Mouse (Mus musculus) midbrain, postnatal 0 days (tissue): ENCODE measurements around the gene E030018B13Rik. TPM values are rescaled to one million over a fixed set of nuclear protein-coding genes. Genes with fewer than 3 reads are reported as not detected.

Source experiments
- ATAC-seq: fragments of 200-750 bp; cut with Nextera tagmentation; 2 replicates; pipeline ENCODE4 v1.8.0; 2017; ENCODE audit warnings: moderate number of reproducible peaks, mild to moderate bottlenecking, moderate TSS enrichment, moderate library complexity; ENCODE audit not compliant: low FRiP score
- DNase-seq: peaks from one replicate; pipeline ENCODE4 v3.0.0-alpha.2; 2015; ENCODE audit warnings: low spot score
- H3K27ac ChIP-seq: fragments of 300-500 bp; sonication (generic); 2 replicates; pipeline ENCODE4 v1.5.1; 2014; ENCODE audit warnings: low read depth, mild to moderate bottlenecking, low read length, mixed read lengths
- H3K27me3 ChIP-seq: fragments of 300-500 bp; sonication (generic); 2 replicates; pipeline ENCODE4 v1.6.1; 2014; ENCODE audit warnings: low read length, control low read depth, mixed read lengths; ENCODE audit not compliant: insufficient read depth
- H3K36me3 ChIP-seq: fragments of 300-500 bp; sonication (generic); 2 replicates; pipeline ENCODE4 v1.6.1; 2014; ENCODE audit warnings: low read length, control low read depth, mixed read lengths; ENCODE audit not compliant: insufficient read depth
- H3K4me1 ChIP-seq: fragments of 300-500 bp; sonication (generic); 2 replicates; pipeline ENCODE4 v1.6.1; 2014; ENCODE audit warnings: mild to moderate bottlenecking, control low read depth, antibody characterized with exemption, low read length, mixed read lengths; ENCODE audit not compliant: insufficient read depth
- H3K4me2 ChIP-seq: fragments of 300-500 bp; sonication (generic); 2 replicates; pipeline ENCODE4 v1.6.1; 2014; ENCODE audit warnings: low read depth, mild to moderate bottlenecking, low read length, mixed read lengths; ENCODE audit not compliant: poor library complexity, severe bottlenecking
- H3K4me3 ChIP-seq: fragments of 300-500 bp; sonication (generic); 2 replicates; pipeline ENCODE4 v1.5.1; 2014; ENCODE audit warnings: low read depth, mild to moderate bottlenecking, low read length, moderate library complexity
- H3K9ac ChIP-seq: fragments of 300-500 bp; sonication (generic); replicated peaks from 2 replicates; pipeline ENCODE4 v1.6.1; 2014; ENCODE audit warnings: mild to moderate bottlenecking, low read length, moderate library complexity, mixed read lengths; ENCODE audit not compliant: poor library complexity, severe bottlenecking
- H3K9me3 ChIP-seq: fragments of 300-500 bp; sonication (generic); 2 replicates; pipeline ENCODE4 v1.6.1; 2016; ENCODE audit warnings: low read length, control low read depth
- CTCF ChIP-seq: IDR thresholded peaks from 2 replicates; pipeline ENCODE4 v1.5.1; 2016; ENCODE audit warnings: antibody characterized with exemption, mild to moderate bottlenecking
- WGBS: fragments of 180-500 bp; shearing (Covaris S2); extraction: QIAGEN DNeasy Blood & Tissue Kit; methylation state at CpG from one replicate; pipeline ENCODE4 v1.1.7; 2014; 5-methylcytosine and 5-hydroxymethylcytosine counted together
- polyA plus RNA-seq: library from polyadenylated mRNA; unstranded; fragments of >200 nt; fragmentation: Nextera tagmentation; extraction: Ambion mirVana; gene quantifications from 2 replicates; pipeline ENCODE4 v1.2.1, GENCODE M21; 2015
- total RNA-seq: library from RNA; depleted of rRNA; stranded (reverse); fragments of >200 nt; gene quantifications from 2 replicates; pipeline ENCODE4 v1.2.3, GENCODE M21; 2014; rRNA removed

The E030018B13Rik gene
- total RNA-seq, result not detected in 2 replicates
- not detected in 2 replicates for polyA plus RNA-seq

- TF ChIP-seq CTCF, result no peak
- H3K4me2 ChIP-seq, result no peak within 1 kb of the TSS
- no peaks in the 10 kb centered on the region for H3K27me3 ChIP-seq
- DNase-seq (no peak), ATAC-seq (no peak)
- 86% methylated on average over 6 of the region's 6 CpGs for WGBS
- no peak within 1 kb of the TSS for H3K4me3 ChIP-seq
- H3K9ac ChIP-seq, result no peak within 1 kb of the TSS
- peaks cover 15% of the 10 kb centered on the region for H3K4me1 ChIP-seq
- no peaks in the 10 kb centered on the region for H3K36me3 ChIP-seq
- H3K27ac ChIP-seq, result no peak within 1 kb of the TSS
- H3K9me3 ChIP-seq, result no peaks in the 10 kb centered on the region
Observed at GRCm38 (mm10) chr7:63916268-63916907, at the start of gene E030018B13Rik. Gene E030018B13Rik, plus strand, starts transcription at chr7:63916857.

GRCm38 (mm10) chr7:63868356-63868918 is 48.2 kb upstream of the E030018B13Rik start:
- no peak overlapping the region for H3K4me2 ChIP-seq
- WGBS, result 66% methylated on average over 6 of the region's 6 CpGs
- TF ChIP-seq CTCF, result no peak
- no peak overlapping the region for H3K4me3 ChIP-seq
- H3K27ac ChIP-seq, result no peak overlapping the region
- no peaks in the 10 kb centered on the region for H3K9me3 ChIP-seq
- no peaks in the 10 kb centered on the region for H3K4me1 ChIP-seq
- no peak overlapping the region for H3K9ac ChIP-seq
- no peaks in the 10 kb centered on the region for H3K36me3 ChIP-seq
- ATAC-seq (no peak), DNase-seq (no peak)
- H3K27me3 ChIP-seq, result no peaks in the 10 kb centered on the region

DNA sequence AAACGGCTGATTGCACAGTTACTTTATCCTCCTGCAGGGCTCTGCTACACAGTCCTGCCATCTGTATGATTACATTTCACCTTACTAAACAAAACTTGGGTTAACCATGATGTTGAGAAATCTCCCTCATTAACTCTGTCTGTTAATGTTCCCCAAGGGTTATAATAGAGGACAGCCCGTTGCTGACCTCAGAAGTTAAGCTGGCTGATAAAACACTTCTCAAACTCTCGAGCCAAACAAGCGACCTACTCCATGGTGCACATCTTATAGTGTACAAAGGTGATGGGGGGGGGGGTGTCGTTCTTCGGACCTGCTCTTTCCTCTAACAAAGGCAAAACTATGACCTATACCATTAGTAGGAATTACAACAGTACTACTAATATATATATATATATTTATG is 45.0 kb upstream of the E030018B13Rik start:
- no peak overlapping the region for H3K9ac ChIP-seq
- ATAC-seq (no peak), DNase-seq (no peak)
- H3K4me2 ChIP-seq, result no peak overlapping the region
- H3K4me1 ChIP-seq, result no peaks in the 10 kb centered on the region
- no peaks in the 10 kb centered on the region for H3K9me3 ChIP-seq
- H3K4me3 ChIP-seq, result no peak overlapping the region
- H3K36me3 ChIP-seq, result no peaks in the 10 kb centered on the region
- H3K27me3 ChIP-seq, result no peaks in the 10 kb centered on the region
- no peak for TF ChIP-seq CTCF
- 90% methylated on average over 6 of the region's 6 CpGs for WGBS
- no peak overlapping the region for H3K27ac ChIP-seq

DNA sequence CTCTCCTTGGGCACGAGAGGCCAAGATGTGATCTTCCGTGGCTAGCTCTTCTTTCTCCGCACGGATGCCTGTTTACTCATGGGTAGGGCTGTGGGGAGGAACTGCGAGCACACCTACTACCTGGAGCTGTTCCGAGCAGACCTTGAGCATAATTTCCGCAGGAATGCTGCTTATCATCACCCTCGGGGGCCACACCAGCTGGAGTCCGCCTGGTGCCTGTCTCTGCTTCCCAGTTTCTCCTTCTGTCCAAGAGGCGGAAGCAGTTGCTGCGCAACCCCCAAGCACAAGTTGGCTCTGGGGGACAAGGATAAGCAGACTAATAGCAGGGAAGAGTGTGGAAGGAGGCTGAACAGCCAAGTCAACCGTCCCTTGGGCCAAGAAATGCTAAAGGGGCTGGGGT is 42.8 kb upstream of the E030018B13Rik start:
- H3K36me3 ChIP-seq, result no peaks in the 10 kb centered on the region
- ATAC-seq (no peak), DNase-seq (no peak)
- no peak overlapping the region for H3K4me2 ChIP-seq
- WGBS, result 73% methylated on average over 12 of the region's 12 CpGs
- no peaks in the 10 kb centered on the region for H3K4me1 ChIP-seq
- no peak overlapping the region for H3K27ac ChIP-seq
- no peaks in the 10 kb centered on the region for H3K27me3 ChIP-seq
- H3K9ac ChIP-seq, result no peak overlapping the region
- no peak for TF ChIP-seq CTCF
- no peak overlapping the region for H3K4me3 ChIP-seq
- no peaks in the 10 kb centered on the region for H3K9me3 ChIP-seq

- Histone ChIP-seq H3K4me1 (no peaks in the 10 kb centered on the region), H3K4me3 (no peak overlapping the region), H3K9me3 (no peaks in the 10 kb centered on the region), H3K4me2 (no peak overlapping the region), H3K27ac (no peak overlapping the region), H3K9ac (no peak overlapping the region), H3K27me3 (no peaks in the 10 kb centered on the region), H3K36me3 (no peaks in the 10 kb centered on the region)
- DNase-seq, result no peak
- ATAC-seq, result no peak
- TF ChIP-seq CTCF, result no peak
Observed at GRCm38 (mm10) chr7:63875686-63876085, 41.0 kb upstream of the E030018B13Rik start.

GRCm38 (mm10) chr7:63876640-63877039 is 40.0 kb upstream of the E030018B13Rik start:
- H3K9me3 ChIP-seq, result no peaks in the 10 kb centered on the region
- no peak for ATAC-seq

More at GRCm38 (mm10) chr7:63876640-63877039, 40.0 kb upstream of the E030018B13Rik start:
- no peak overlapping the region for H3K9ac ChIP-seq
- DNase-seq, result no peak
- H3K36me3 ChIP-seq, result no peaks in the 10 kb centered on the region
- no peaks in the 10 kb centered on the region for H3K27me3 ChIP-seq
- TF ChIP-seq CTCF, result no peak
- H3K27ac ChIP-seq, result no peak overlapping the region
- H3K4me3 ChIP-seq, result no peak overlapping the region
- H3K4me2 ChIP-seq, result no peak overlapping the region
- no peaks in the 10 kb centered on the region for H3K4me1 ChIP-seq
- 84% methylated on average over 2 of the region's 2 CpGs for WGBS
